ENCODE assay signal across 14 mouse cellular contexts in the genomic region with DNA sequence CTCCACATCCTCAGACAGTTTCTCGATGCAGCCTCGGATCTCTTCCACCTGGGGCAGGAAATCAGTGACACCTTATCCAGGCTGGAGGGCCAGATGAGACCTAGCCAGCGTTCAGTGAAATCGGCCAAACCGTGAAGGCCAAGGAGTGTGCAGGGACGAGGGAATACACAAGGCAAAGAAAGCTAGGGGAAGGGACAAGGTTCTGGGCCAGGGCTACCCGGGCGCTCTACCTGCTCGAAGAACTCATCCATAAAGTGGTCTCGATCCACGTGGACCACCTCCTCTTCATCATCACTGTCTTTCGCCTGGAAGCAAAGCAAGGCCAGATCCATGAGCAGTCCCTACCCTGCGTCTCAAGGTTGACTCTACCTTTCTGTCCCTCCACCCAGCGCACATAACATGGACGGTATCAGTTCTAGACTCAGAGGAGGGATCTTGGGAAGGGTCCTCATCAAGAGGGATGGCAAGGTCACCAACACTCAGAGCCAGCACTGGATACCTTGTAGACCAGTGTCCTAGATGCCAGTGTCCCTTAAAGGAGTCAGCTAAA. TPM values are rescaled to one million over a fixed set of nuclear protein-coding genes. Genes with fewer than 3 reads are reported as not detected.
DNase-seq lines count a peak whose midpoint lies in the region; ATAC-seq and TF ChIP-seq lines count a peak whose summit lies in the region.
"Had no signal": no experiment of that assay in that cellular context is flagged by ENCODE, and none has a peak within 500 bp of the region (broad histone marks: within the 10 kb centered on the region; RNA-seq: fewer than 3 reads in every experiment).

No protein-coding gene starts in this region.

- DNase-seq in cerebellum, adult 11-12 months: peak; percentile 34
- DNase-seq in cerebellum, postnatal 10 days: no peak
- no peak for DNase-seq in heart, adult 2 months
- no peak for DNase-seq in heart, adult 8-10 months (ENCODE audit: low spot score)
- DNase-seq in layer of hippocampus, adult 2 months (ENCODE audit: low spot score in 2 of 2): no peak
- DNase-seq in layer of hippocampus, postnatal 25 days (ENCODE audit: extremely low spot score in 1 of 2, low spot score in 1 of 2): no peak
- DNase-seq in liver, embryonic 11.5 days (ENCODE audit: low spot score): no peak
- no peak for DNase-seq in Muller cell, postnatal 12 days (ENCODE audit: inconsistent ontology term)
- DNase-seq: adrenal gland, adult 8-10 months had no signal

- intact Hi-C loops in heart, adult 2 months (cut with DNase I): loop anchor here (1.0 to 10.0 kb wide), 2 partner anchors 27 to 390 kb away; a partner anchor contains a TSS

- H3K27me3 ChIP-seq in heart, adult 2 months (ENCODE audit: control insufficient read depth, insufficient read depth, low read length): no peaks in the 10 kb centered on the region
- H3K27me3 ChIP-seq in liver, embryonic 11.5 days (replicated peaks; ENCODE audit: control insufficient read depth, insufficient read depth, low read length): no peaks in the 10 kb centered on the region

- H3K9ac ChIP-seq in heart, adult 2 months (ENCODE audit: low read depth, low read length): no peak overlapping the region
- H3K9ac ChIP-seq in liver, embryonic 11.5 days (ENCODE audit: low read depth, low read length): no peak overlapping the region

- TF ChIP-seq CTCF in heart, adult 2 months (IDR thresholded peaks at IDR 0.05): no peak
- no peak for TF ChIP-seq CTCF in layer of hippocampus, adult 2 months (conservative IDR thresholded peaks at IDR 0.05)

- no peaks in the 10 kb centered on the region for H3K9me3 ChIP-seq in liver, embryonic 11.5 days (ENCODE audit: control insufficient read depth, low read length)

- TF ChIP-seq POLR2A in heart, adult 2 months (IDR thresholded peaks at IDR 0.05; ENCODE audit: insufficient read depth, low read depth, low read length): no peak

- H3K79me2 ChIP-seq in heart, adult 2 months (replicated peaks; ENCODE audit: control insufficient read depth, insufficient read depth, low read length): no peaks in the 10 kb centered on the region

- no peak for TF ChIP-seq EP300 in heart, adult 2 months (IDR thresholded peaks at IDR 0.05; ENCODE audit: insufficient read depth, low read depth, low read length)

- peak overlapping the region; percentile 83 for H3K27ac ChIP-seq in heart, adult 2 months
- H3K27ac ChIP-seq in layer of hippocampus, adult 2 months: peak overlapping the region; percentile 85
- peak overlapping the region; percentile 68 for H3K27ac ChIP-seq in liver, embryonic 11.5 days (ENCODE audit: low read depth, low read length)

- H3K4me3 ChIP-seq in heart, adult 2 months: no peak overlapping the region
- H3K4me3 ChIP-seq in layer of hippocampus, adult 2 months: no peak overlapping the region
- no peak overlapping the region for H3K4me3 ChIP-seq in liver, embryonic 11.5 days (ENCODE audit: low read depth, low read length)

- peaks cover 10% of the 10 kb centered on the region for H3K4me1 ChIP-seq in heart, adult 2 months (ENCODE audit: control insufficient read depth, insufficient read depth, low read length)
- H3K4me1 ChIP-seq in liver, embryonic 11.5 days (replicated peaks; ENCODE audit: control insufficient read depth, insufficient read depth, low read length): peaks cover 26% of the 10 kb centered on the region

- ATAC-seq in liver, embryonic 11.5 days (replicated peaks; ENCODE audit: low FRiP score): no peak
- ATAC-seq: hindbrain, embryonic 16.5 days; midbrain, embryonic 16.5 days had no signal

- H3K36me3 ChIP-seq in heart, adult 2 months (ENCODE audit: control insufficient read depth, insufficient read depth, low read length): no peaks in the 10 kb centered on the region
- H3K36me3 ChIP-seq in liver, embryonic 11.5 days (ENCODE audit: control insufficient read depth, insufficient read depth, low read length): no peaks in the 10 kb centered on the region

- H3K4me2 ChIP-seq in liver, embryonic 11.5 days: no peak overlapping the region

- WGBS in heart, adult 2 months: 87% methylated on average over 15 of the region's 15 CpGs
- 82% methylated on average over 15 of the region's 15 CpGs for WGBS in liver, embryonic 11.5 days

RNA-seq across cellular contexts. Expression of a gene that starts 8.9 kb away (rescaled TPM):
- total RNA-seq in heart, adult 2 months (2021): 10 to 100 TPM; 68.4 to 71.9 TPM
- 79.3 and 83.0 TPM in 2 replicates for polyA plus RNA-seq in heart, adult 2 months (2012; rRNA removed)
- 10 to 100 TPM; 61.9 to 68.0 (median 66.0) TPM for total RNA-seq in heart, adult 8-10 months (2022)
- 10 to 100 TPM; 60.2 to 64.6 TPM for total RNA-seq in layer of hippocampus, adult 2 months (2021)
- total RNA-seq in layer of hippocampus, postnatal 25 days (2021): 10 to 100 TPM; 59.9 to 62.5 TPM
- 16.1 and 19.4 TPM in 2 replicates for polyA plus RNA-seq in liver, embryonic 11.5 days (2014; fragmentation: Nextera tagmentation; extraction: Ambion mirVana)

RNA-seq across cellular contexts. Expression of a gene that starts 9.2 kb away (rescaled TPM):
- 1 to 10 TPM in 1 of 2 experiments, under 1 TPM in 1; 0.77 to 1.1 TPM for total RNA-seq in heart, adult 2 months (2021)
- polyA plus RNA-seq in heart, adult 2 months (2012; rRNA removed): 3.8 and 4.0 TPM in 2 replicates
- under 1 TPM; 0.27 to 0.66 (median 0.51) TPM for total RNA-seq in heart, adult 8-10 months (2022)
- total RNA-seq in layer of hippocampus, adult 2 months (2021): 100 to 1,000 TPM; 336 to 351 TPM
- 100 to 1,000 TPM; 329 to 362 TPM for total RNA-seq in layer of hippocampus, postnatal 25 days (2021)
- polyA plus RNA-seq in liver, embryonic 11.5 days (2014; fragmentation: Nextera tagmentation; extraction: Ambion mirVana): 1.5 and 1.9 TPM in 2 replicates

RNA-seq across cellular contexts. Expression of a gene that starts 14.8 kb away (rescaled TPM):
- total RNA-seq in heart, adult 2 months (2021): 10 to 100 TPM in 1 of 2 experiments, 1 to 10 TPM in 1; 9.8 to 12.9 TPM
- polyA plus RNA-seq in heart, adult 2 months (2012; rRNA removed): 37.0 and 45.0 TPM in 2 replicates
- total RNA-seq in heart, adult 8-10 months (2022): 10 to 100 TPM; 11.8 to 14.5 (median 12.7) TPM
- 1 to 10 TPM; 7.0 to 8.8 TPM for total RNA-seq in layer of hippocampus, adult 2 months (2021)
- 1 to 10 TPM; 4.5 to 5.3 TPM for total RNA-seq in layer of hippocampus, postnatal 25 days (2021)
- 31.4 and 32.4 TPM in 2 replicates for polyA plus RNA-seq in liver, embryonic 11.5 days (2014; fragmentation: Nextera tagmentation; extraction: Ambion mirVana)

RNA-seq across cellular contexts. Expression of a gene that starts 29.8 kb away (rescaled TPM):
- 1 to 10 TPM; 1.6 to 2.6 TPM for total RNA-seq in heart, adult 2 months (2021)
- polyA plus RNA-seq in heart, adult 2 months (2012; rRNA removed): not detected in 2 replicates
- 1 to 10 TPM; 1.9 to 3.3 (median 2.7) TPM for total RNA-seq in heart, adult 8-10 months (2022)
- total RNA-seq in layer of hippocampus, adult 2 months (2021): 1 to 10 TPM; 1.4 to 3.3 TPM
- total RNA-seq in layer of hippocampus, postnatal 25 days (2021): 1 to 10 TPM; 3.7 to 5.7 TPM
- polyA plus RNA-seq in liver, embryonic 11.5 days (2014; fragmentation: Nextera tagmentation; extraction: Ambion mirVana): not detected in 2 replicates
- polyA plus RNA-seq: frontal cortex, adult 2 months; gonadal fat pad, adult 2 months; hindbrain, embryonic 16.5 days; midbrain, embryonic 16.5 days; thymus, postnatal 0 days had no signal

RNA-seq across cellular contexts. Expression of a gene that starts 38.7 kb away (rescaled TPM):
- 10 to 100 TPM; 16.3 to 18.5 TPM for total RNA-seq in heart, adult 2 months (2021)
- 7.1 and 8.6 TPM in 2 replicates for polyA plus RNA-seq in heart, adult 2 months (2012; rRNA removed)
- total RNA-seq in heart, adult 8-10 months (2022): 10 to 100 TPM; 15.4 to 23.1 (median 17.9) TPM
- total RNA-seq in layer of hippocampus, adult 2 months (2021): 10 to 100 TPM; 44.5 to 49.4 TPM
- 10 to 100 TPM; 35.1 to 50.0 TPM for total RNA-seq in layer of hippocampus, postnatal 25 days (2021)
- polyA plus RNA-seq in liver, embryonic 11.5 days (2014; fragmentation: Nextera tagmentation; extraction: Ambion mirVana): 24.2 and 26.0 TPM in 2 replicates

Comparison
In these comparisons a context has a peak if more than half of its experiments do, and no peak if none do; other contexts are left out.
1. RNA of a gene that starts 9.2 kb away (total RNA-seq): 329 to 362 TPM in layer of hippocampus, postnatal 25 days and 336 to 351 TPM in layer of hippocampus, adult 2 months; 0.77 to 1.1 TPM in heart, adult 2 months and 0.27 to 0.66 TPM in heart, adult 8-10 months; every median in the first group is over 100 times any median in the second.
2. Peak in every context shown above with its lines, with median percentiles within 50 percentile points of each other: H3K27ac ChIP-seq.